Comparison of ENCODE assay signal across 9 mouse cellular contexts in the genomic region with DNA sequence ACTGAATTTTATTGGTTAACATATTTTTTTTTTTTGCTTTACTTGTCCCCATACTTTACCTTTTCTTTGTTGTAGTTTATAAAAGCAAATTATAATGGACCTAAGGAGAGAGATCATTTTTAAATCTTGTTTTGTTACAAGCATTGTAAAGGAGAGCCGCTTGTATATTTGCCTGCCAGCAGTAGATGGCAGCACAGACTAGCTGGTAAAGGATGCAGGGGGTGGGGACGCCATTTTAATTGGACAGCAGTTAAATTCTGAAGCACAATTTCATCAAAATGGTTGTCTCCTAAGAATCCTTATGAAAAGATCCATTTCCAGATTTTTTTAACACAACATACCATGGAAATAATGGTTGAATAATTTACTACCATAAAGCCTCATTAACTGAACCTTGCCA.
DNase-seq lines count a peak whose midpoint lies in the region; ATAC-seq and TF ChIP-seq lines count a peak whose summit lies in the region.
"Had no signal": no experiment of that assay in that cellular context is flagged by ENCODE, and none has a peak within 500 bp of the region (broad histone marks: within the 10 kb centered on the region; RNA-seq: fewer than 3 reads in every experiment).

No protein-coding gene starts in this region.

- H3K36me3 ChIP-seq in intestine, embryonic 14.5 days (ENCODE audit: control insufficient read depth, insufficient read depth, low read length), result no peaks in the 10 kb centered on the region
- H3K36me3 ChIP-seq in intestine, embryonic 15.5 days, result no peaks in the 10 kb centered on the region
- no peaks in the 10 kb centered on the region for H3K36me3 ChIP-seq in limb, embryonic 14.5 days (ENCODE audit: control insufficient read depth, insufficient read depth, low read length)
- H3K36me3 ChIP-seq: embryonic facial prominence, embryonic 15.5 days had no signal

- no peak overlapping the region for H3K4me3 ChIP-seq in intestine, embryonic 14.5 days (ENCODE audit: low read depth, low read length)
- no peak overlapping the region for H3K4me3 ChIP-seq in intestine, embryonic 15.5 days (replicated peaks)
- no peak overlapping the region for H3K4me3 ChIP-seq in limb, embryonic 14.5 days (replicated peaks; ENCODE audit: low read length)
- H3K4me3 ChIP-seq: embryonic facial prominence, embryonic 15.5 days had no signal

- 11% methylated on average over 2 of the region's 2 CpGs for WGBS in intestine, embryonic 14.5 days
- 16% methylated on average over 2 of the region's 2 CpGs for WGBS in intestine, embryonic 15.5 days
- WGBS in limb, embryonic 14.5 days, result 18% methylated on average over 2 of the region's 2 CpGs

- no peaks in the 10 kb centered on the region for H3K27me3 ChIP-seq in intestine, embryonic 14.5 days (replicated peaks; ENCODE audit: control insufficient read depth, insufficient read depth, low read length)
- H3K27me3 ChIP-seq in intestine, embryonic 15.5 days (replicated peaks), result no peaks in the 10 kb centered on the region
- no peaks in the 10 kb centered on the region for H3K27me3 ChIP-seq in limb, embryonic 14.5 days (ENCODE audit: control insufficient read depth, insufficient read depth, low read length)
- H3K27me3 ChIP-seq: embryonic facial prominence, embryonic 15.5 days had no signal

- no peak overlapping the region for H3K27ac ChIP-seq in intestine, embryonic 14.5 days (ENCODE audit: low read depth)
- H3K27ac ChIP-seq in intestine, embryonic 15.5 days, result no peak overlapping the region
- no peak overlapping the region for H3K27ac ChIP-seq in limb, embryonic 14.5 days (replicated peaks; ENCODE audit: low read depth, low read length)
- H3K27ac ChIP-seq: embryonic facial prominence, embryonic 15.5 days had no signal

- H3K9ac ChIP-seq in intestine, embryonic 14.5 days (ENCODE audit: low read length), result no peak overlapping the region
- H3K9ac ChIP-seq in intestine, embryonic 15.5 days, result no peak overlapping the region
- no peak overlapping the region for H3K9ac ChIP-seq in limb, embryonic 14.5 days (ENCODE audit: low read depth, low read length, severe bottlenecking)
- H3K9ac ChIP-seq: embryonic facial prominence, embryonic 15.5 days had no signal

- no peak overlapping the region for H3K4me2 ChIP-seq in intestine, embryonic 14.5 days (ENCODE audit: low read length)
- no peak overlapping the region for H3K4me2 ChIP-seq in intestine, embryonic 15.5 days (replicated peaks)
- no peak overlapping the region for H3K4me2 ChIP-seq in limb, embryonic 14.5 days (replicated peaks; ENCODE audit: low read depth, low read length, severe bottlenecking)
- H3K4me2 ChIP-seq: embryonic facial prominence, embryonic 15.5 days had no signal

- TF ChIP-seq POLR2A in limb, embryonic 14.5 days (IDR thresholded peaks at IDR 0.05; ENCODE audit: borderline replicate concordance, extremely low read depth, insufficient read depth, insufficient read length), result no peak

- H3K4me1 ChIP-seq in intestine, embryonic 14.5 days (replicated peaks; ENCODE audit: control insufficient read depth, insufficient read depth, low read length), result no peaks in the 10 kb centered on the region
- no peaks in the 10 kb centered on the region for H3K4me1 ChIP-seq in intestine, embryonic 15.5 days (replicated peaks)
- H3K4me1 ChIP-seq in limb, embryonic 14.5 days (ENCODE audit: control insufficient read depth, insufficient read depth, low read length), result no peaks in the 10 kb centered on the region
- H3K4me1 ChIP-seq: embryonic facial prominence, embryonic 15.5 days had no signal

- H3K9me3 ChIP-seq in intestine, embryonic 14.5 days (ENCODE audit: control insufficient read depth, low read length), result no peaks in the 10 kb centered on the region
- no peaks in the 10 kb centered on the region for H3K9me3 ChIP-seq in intestine, embryonic 15.5 days
- H3K9me3 ChIP-seq in limb, embryonic 14.5 days (ENCODE audit: control insufficient read depth, low read length), result no peaks in the 10 kb centered on the region
- H3K9me3 ChIP-seq: embryonic facial prominence, embryonic 15.5 days had no signal

- DNase-seq in intestine, embryonic 14.5 days (ENCODE audit: low spot score), result peak; percentile 50
- DNase-seq in 416B (ENCODE audit: low read depth) (peak; percentile 60), NIH3T3 (ENCODE audit: low read depth) (peak; percentile 27)
- peak; percentile 21 for DNase-seq in embryo, embryonic 9.5 days (ENCODE audit: extremely low spot score)
- peak; percentile 33 for DNase-seq in limb, embryonic 14.5 days (ENCODE audit: low spot score)

- no peak for ATAC-seq in intestine, embryonic 14.5 days (replicated peaks; ENCODE audit: low FRiP score, low TSS enrichment, low read depth)
- ATAC-seq in intestine, embryonic 15.5 days, result no peak
- ATAC-seq in limb, embryonic 14.5 days (ENCODE audit: low FRiP score, low read depth), result no peak; the same call in 1 of the 2 replicates
- ATAC-seq in erythroblast, adult 5-6 weeks (replicated peaks; ENCODE audit: low FRiP score, poor library complexity, severe bottlenecking), result no peak
- ATAC-seq in erythroid progenitor cell, adult 5-6 weeks (replicated peaks; ENCODE audit: low FRiP score, poor library complexity, severe bottlenecking), result no peak
